Mouse (Mus musculus): Measurements from ENCODE around the gene Ncor1. TPM values are rescaled to one million over a fixed set of nuclear protein-coding genes. Genes with fewer than 3 reads are reported as not detected.
A peak's percentile ranks its signal among the peaks of the same experiment; 100 is the strongest.
"Not testable (repeated sequence)": the region's sequence is repeated elsewhere in the genome, so short reads cannot be mapped to it uniquely, and the experiment has no call there.

Gene Ncor1
- polyA plus RNA-seq, 1 experiment, result 127 TPM

GRCm38 (mm10) chr11:62409611-62410010 is 48.7 kb downstream of the Ncor1 start:
- peak overlapping the region; percentile 22; the same call in 1 of the 2 replicates for H3K27ac ChIP-seq (ENCODE audit: insufficient read depth, low read depth, low read length)
- H3K4me1 ChIP-seq (ENCODE audit: control insufficient read depth, insufficient read depth, low read length), result 0 out of 2 replicates have a peak, but pooled peaks cover 3% of the 10 kb centered on the region
- TF ChIP-seq CTCF (conservative IDR thresholded peaks at IDR 0.05; ENCODE audit: insufficient read depth, insufficient read length, low read depth, low read length) (no peak), POLR2A (IDR thresholded peaks at IDR 0.05; ENCODE audit: low read depth, low read length) (no peak)
- 83% methylated on average over 1 of the region's 1 CpGs for WGBS
- DNase-seq, result peak; percentile 49
- H3K36me3 ChIP-seq (ENCODE audit: control insufficient read depth, insufficient read depth, low read length), result peaks cover 5% of the 10 kb centered on the region; the same call in 1 of the 2 replicates
- H3K4me3 ChIP-seq (ENCODE audit: insufficient read depth, low read depth, low read length), result no peak overlapping the region
- H3K27me3 ChIP-seq (replicated peaks; ENCODE audit: control insufficient read depth, insufficient read depth, low read length), result no peaks in the 10 kb centered on the region

- DNase-seq, result no peak
- WGBS, result 93% methylated on average over 2 of the region's 2 CpGs
- Histone ChIP-seq H3K4me1 (ENCODE audit: control insufficient read depth, insufficient read depth, low read length) (0 out of 2 replicates have a peak, but pooled peaks cover 3% of the 10 kb centered on the region), H3K27ac (ENCODE audit: insufficient read depth, low read depth, low read length) (no peak overlapping the region), H3K27me3 (replicated peaks; ENCODE audit: control insufficient read depth, insufficient read depth, low read length) (no peaks in the 10 kb centered on the region), H3K4me3 (ENCODE audit: insufficient read depth, low read depth, low read length) (no peak overlapping the region), H3K36me3 (ENCODE audit: control insufficient read depth, insufficient read depth, low read length) (peaks cover 5% of the 10 kb centered on the region; the same call in 1 of the 2 replicates)
- no peak for TF ChIP-seq CTCF (conservative IDR thresholded peaks at IDR 0.05; ENCODE audit: insufficient read depth, insufficient read length, low read depth, low read length)
- no peak for TF ChIP-seq POLR2A (IDR thresholded peaks at IDR 0.05; ENCODE audit: low read depth, low read length)
Measured at GRCm38 (mm10) chr11:62408848-62409247, 49.5 kb downstream of the Ncor1 start.

- peaks cover 9% of the 10 kb centered on the region for H3K36me3 ChIP-seq (ENCODE audit: control insufficient read depth, insufficient read depth, low read length)
- peak; percentile 58 for DNase-seq
- WGBS, result 75% methylated on average over 2 of the region's 2 CpGs
Measured at GRCm38 (mm10) chr11:62396405-62396804, 61.9 kb downstream of the Ncor1 start.

GRCm38 (mm10) chr11:62388331-62388679 is 70.0 kb downstream of the Ncor1 start:
- DNase-seq, result no peak
- H3K27ac ChIP-seq (ENCODE audit: insufficient read depth, low read depth, low read length), result no peak overlapping the region
- no peaks in the 10 kb centered on the region for H3K27me3 ChIP-seq (replicated peaks; ENCODE audit: control insufficient read depth, insufficient read depth, low read length)
- H3K36me3 ChIP-seq (ENCODE audit: control insufficient read depth, insufficient read depth, low read length), result peaks cover 7% of the 10 kb centered on the region
- no peak overlapping the region for H3K4me3 ChIP-seq (ENCODE audit: insufficient read depth, low read depth, low read length)
- H3K4me1 ChIP-seq (ENCODE audit: control insufficient read depth, insufficient read depth, low read length), result no peaks in the 10 kb centered on the region
- 98% methylated on average over 3 of the region's 3 CpGs for WGBS
- TF ChIP-seq CTCF (conservative IDR thresholded peaks at IDR 0.05; ENCODE audit: insufficient read depth, insufficient read length, low read depth, low read length) (no peak), POLR2A (IDR thresholded peaks at IDR 0.05; ENCODE audit: low read depth, low read length) (no peak)

More at GRCm38 (mm10) chr11:62396405-62396804, 61.9 kb downstream of the Ncor1 start:
- H3K4me3 ChIP-seq (ENCODE audit: insufficient read depth, low read depth, low read length), result no peak overlapping the region
- TF ChIP-seq POLR2A (IDR thresholded peaks at IDR 0.05; ENCODE audit: low read depth, low read length) (no peak), CTCF (conservative IDR thresholded peaks at IDR 0.05; ENCODE audit: insufficient read depth, insufficient read length, low read depth, low read length) (peak; percentile 55)
- no peak overlapping the region for H3K27ac ChIP-seq (ENCODE audit: insufficient read depth, low read depth, low read length)
- no peaks in the 10 kb centered on the region for H3K4me1 ChIP-seq (ENCODE audit: control insufficient read depth, insufficient read depth, low read length)
- H3K27me3 ChIP-seq (replicated peaks; ENCODE audit: control insufficient read depth, insufficient read depth, low read length), result no peaks in the 10 kb centered on the region

- Histone ChIP-seq H3K27me3 (replicated peaks; ENCODE audit: control insufficient read depth, insufficient read depth, low read length) (no peaks in the 10 kb centered on the region), H3K4me1 (ENCODE audit: control insufficient read depth, insufficient read depth, low read length) (no peaks in the 10 kb centered on the region), H3K36me3 (ENCODE audit: control insufficient read depth, insufficient read depth, low read length) (peaks cover 10% of the 10 kb centered on the region), H3K27ac (ENCODE audit: insufficient read depth, low read depth, low read length) (no peak overlapping the region), H3K4me3 (ENCODE audit: insufficient read depth, low read depth, low read length) (no peak overlapping the region)
- 94% methylated on average over 10 of the region's 10 CpGs for WGBS
- no peak for TF ChIP-seq CTCF (conservative IDR thresholded peaks at IDR 0.05; ENCODE audit: insufficient read depth, insufficient read length, low read depth, low read length)
- no peak for TF ChIP-seq POLR2A (IDR thresholded peaks at IDR 0.05; ENCODE audit: low read depth, low read length)
- no peak for DNase-seq
Measured at GRCm38 (mm10) chr11:62387608-62388330, 70.6 kb downstream of the Ncor1 start.

- not testable (repeated sequence) for H3K27ac ChIP-seq (ENCODE audit: insufficient read depth, low read depth, low read length); DNase-seq; H3K36me3 ChIP-seq (ENCODE audit: control insufficient read depth, insufficient read depth, low read length); H3K4me1 ChIP-seq (ENCODE audit: control insufficient read depth, insufficient read depth, low read length); H3K27me3 ChIP-seq (replicated peaks; ENCODE audit: control insufficient read depth, insufficient read depth, low read length); H3K4me3 ChIP-seq (ENCODE audit: insufficient read depth, low read depth, low read length)
- 83% methylated on average over 6 of the region's 6 CpGs for WGBS
Measured at GRCm38 (mm10) chr11:62377202-62377851, 81.0 kb downstream of the Ncor1 start.

GRCm38 (mm10) chr11:62371776-62372175 is 86.6 kb downstream of the Ncor1 start:
- Histone ChIP-seq H3K36me3 (ENCODE audit: control insufficient read depth, insufficient read depth, low read length) (peaks cover 7% of the 10 kb centered on the region), H3K27me3 (replicated peaks; ENCODE audit: control insufficient read depth, insufficient read depth, low read length) (no peaks in the 10 kb centered on the region), H3K4me3 (ENCODE audit: insufficient read depth, low read depth, low read length) (no peak overlapping the region), H3K27ac (ENCODE audit: insufficient read depth, low read depth, low read length) (no peak overlapping the region), H3K4me1 (ENCODE audit: control insufficient read depth, insufficient read depth, low read length) (no peaks in the 10 kb centered on the region)
- TF ChIP-seq POLR2A (IDR thresholded peaks at IDR 0.05; ENCODE audit: low read depth, low read length) (no peak), CTCF (conservative IDR thresholded peaks at IDR 0.05; ENCODE audit: insufficient read depth, insufficient read length, low read depth, low read length) (no peak)
- no peak for DNase-seq
- 94% methylated on average over 2 of the region's 2 CpGs for WGBS

Data from kidney, adult 2 months (tissue).